Mouse (Mus musculus) heart, embryonic 16.5 days (tissue): ENCODE results near the gene Ntm. TPM values are rescaled to one million over a fixed set of nuclear protein-coding genes. Genes with fewer than 3 reads are reported as not detected.

Experiments used
- ATAC-seq: fragments of 200-750 bp; cut with Nextera tagmentation; replicated peaks from 2 replicates; pipeline ENCODE4 v1.8.0; 2017; ENCODE audit warnings: moderate number of reproducible peaks; ENCODE audit not compliant: insufficient read depth, low FRiP score; ENCODE audit errors: extremely low read depth
- H3K27ac ChIP-seq: fragments of 300-500 bp; sonication (generic); 2 replicates; pipeline ENCODE4 v1.5.1; 2014; ENCODE audit warnings: mild to moderate bottlenecking, low read length, control low read depth, moderate library complexity
- H3K27me3 ChIP-seq: fragments of 300-500 bp; sonication (generic); 2 replicates; pipeline ENCODE4 v1.6.1; 2014; ENCODE audit warnings: low read length, mixed read lengths; ENCODE audit not compliant: control insufficient read depth, insufficient read depth
- H3K36me3 ChIP-seq: fragments of 300-500 bp; sonication (generic); 2 replicates; pipeline ENCODE4 v1.6.1; 2014; ENCODE audit not compliant: control insufficient read depth, insufficient read depth
- H3K4me1 ChIP-seq: fragments of 300-500 bp; sonication (generic); 2 replicates; pipeline ENCODE4 v1.6.1; 2014; ENCODE audit warnings: low read length, mixed read lengths; ENCODE audit not compliant: control insufficient read depth, insufficient read depth
- H3K4me2 ChIP-seq: fragments of 300-500 bp; sonication (generic); 2 replicates; pipeline ENCODE4 v1.6.1; 2014; ENCODE audit warnings: low read depth, mild to moderate bottlenecking, control low read depth, low read length
- H3K4me3 ChIP-seq: fragments of 300-500 bp; sonication (generic); 2 replicates; pipeline ENCODE4 v1.5.1; 2014; ENCODE audit warnings: mild to moderate bottlenecking, control low read depth, low read length
- H3K9ac ChIP-seq: fragments of 300-500 bp; sonication (generic); 2 replicates; pipeline ENCODE4 v1.6.1; 2014; ENCODE audit warnings: low read length, control low read depth
- H3K9me3 ChIP-seq: fragments of 300-500 bp; sonication (generic); replicated peaks from 2 replicates; pipeline ENCODE4 v1.6.1; 2016; ENCODE audit warnings: low read length; ENCODE audit not compliant: control insufficient read depth
- WGBS: fragments of 180-500 bp; shearing (Covaris S2); extraction: QIAGEN DNeasy Blood & Tissue Kit; methylation state at CpG from one replicate; pipeline ENCODE4 v1.1.7; 2014; 5-methylcytosine and 5-hydroxymethylcytosine counted together
- polyA plus RNA-seq: library from polyadenylated mRNA; unstranded; fragments of >200 nt; fragmentation: Nextera tagmentation; extraction: Ambion mirVana; gene quantifications from 2 replicates; pipeline ENCODE4 v1.2.1, GENCODE M21; 2015

Ntm gene
- polyA plus RNA-seq, 1 experiment from 2014 or later, result 23.6 TPM

DNA sequence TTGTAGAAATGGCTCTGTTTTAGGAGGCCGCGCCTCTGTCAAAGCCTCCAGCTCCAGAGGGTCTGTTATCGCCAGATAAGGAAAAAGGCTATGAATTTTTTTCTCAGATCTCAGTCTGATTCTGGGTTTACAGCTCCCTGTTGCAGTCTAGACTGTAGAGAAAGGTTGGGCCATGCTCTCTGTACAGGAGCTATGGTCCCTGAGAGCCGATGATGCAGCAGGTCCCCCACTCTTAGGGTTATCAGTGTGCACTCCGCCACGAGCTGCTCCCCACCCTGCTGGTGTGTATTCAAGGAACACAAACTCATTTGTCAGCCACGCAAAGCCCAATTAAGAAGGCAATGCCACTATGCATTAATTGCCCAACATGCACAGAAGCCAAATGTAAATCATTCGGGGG lies 97.4 kb downstream of the Ntm start:
- Histone ChIP-seq H3K27ac (no peak overlapping the region), H3K36me3 (no peaks in the 10 kb centered on the region), H3K27me3 (no peaks in the 10 kb centered on the region), H3K4me2 (no peak overlapping the region), H3K4me1 (no peaks in the 10 kb centered on the region), H3K9ac (no peak overlapping the region), H3K4me3 (no peak overlapping the region), H3K9me3 (no peaks in the 10 kb centered on the region)
- ATAC-seq, result no peak
- 69% methylated on average over 8 of the region's 8 CpGs for WGBS

DNA sequence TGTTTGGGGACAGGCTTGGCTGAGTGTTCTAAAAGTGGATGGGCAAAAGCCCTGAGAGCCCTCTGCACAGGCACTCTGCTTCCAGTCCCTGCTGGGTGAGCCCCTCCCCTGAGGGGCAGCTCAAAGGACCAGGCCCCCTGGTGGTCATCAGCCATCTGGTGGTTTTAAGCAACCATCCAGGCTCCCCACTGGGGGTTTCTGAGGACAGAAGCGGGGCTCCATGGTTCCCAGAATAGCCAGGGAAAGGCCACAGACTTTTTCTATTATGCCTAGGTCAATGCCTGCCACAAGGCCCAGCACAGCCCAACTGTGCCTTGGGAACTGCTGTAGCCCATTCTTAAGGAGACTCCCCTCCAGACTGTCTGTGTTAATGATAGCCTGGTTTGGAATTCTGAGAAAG lies 98.1 kb downstream of the Ntm start:
- Histone ChIP-seq H3K4me3 (no peak overlapping the region), H3K36me3 (no peaks in the 10 kb centered on the region), H3K27ac (no peak overlapping the region), H3K9me3 (no peaks in the 10 kb centered on the region), H3K4me1 (no peaks in the 10 kb centered on the region), H3K9ac (no peak overlapping the region), H3K27me3 (no peaks in the 10 kb centered on the region), H3K4me2 (no peak overlapping the region)
- no peak for ATAC-seq
- WGBS, result 31% methylated on average over 1 of the region's 1 CpGs

DNA sequence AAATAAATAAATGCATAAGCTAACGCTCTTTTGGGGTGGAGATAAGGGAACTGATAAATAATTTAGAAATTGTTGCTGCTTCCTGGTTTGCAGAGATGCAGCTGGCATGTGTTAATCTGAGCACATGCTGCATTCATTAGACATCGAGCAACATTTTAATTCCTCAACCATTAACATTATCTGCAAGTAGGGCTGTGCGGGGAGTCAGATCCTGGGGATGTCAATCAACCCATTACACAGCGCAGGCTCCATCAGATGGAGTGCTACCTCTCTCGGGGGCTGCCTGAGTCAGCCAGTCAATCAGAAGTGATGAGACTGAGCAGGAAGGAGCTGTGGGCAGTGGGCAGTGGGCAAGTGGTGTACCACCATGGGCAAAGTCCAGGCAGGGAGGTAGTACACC lies 100.5 kb downstream of the Ntm start:
- Histone ChIP-seq H3K27me3 (no peaks in the 10 kb centered on the region), H3K4me3 (no peak overlapping the region), H3K27ac (no peak overlapping the region), H3K4me1 (no peaks in the 10 kb centered on the region), H3K9me3 (no peaks in the 10 kb centered on the region), H3K36me3 (no peaks in the 10 kb centered on the region), H3K4me2 (no peak overlapping the region), H3K9ac (no peak overlapping the region)
- WGBS, result 45% methylated on average over 5 of the region's 5 CpGs
- no peak for ATAC-seq

DNA sequence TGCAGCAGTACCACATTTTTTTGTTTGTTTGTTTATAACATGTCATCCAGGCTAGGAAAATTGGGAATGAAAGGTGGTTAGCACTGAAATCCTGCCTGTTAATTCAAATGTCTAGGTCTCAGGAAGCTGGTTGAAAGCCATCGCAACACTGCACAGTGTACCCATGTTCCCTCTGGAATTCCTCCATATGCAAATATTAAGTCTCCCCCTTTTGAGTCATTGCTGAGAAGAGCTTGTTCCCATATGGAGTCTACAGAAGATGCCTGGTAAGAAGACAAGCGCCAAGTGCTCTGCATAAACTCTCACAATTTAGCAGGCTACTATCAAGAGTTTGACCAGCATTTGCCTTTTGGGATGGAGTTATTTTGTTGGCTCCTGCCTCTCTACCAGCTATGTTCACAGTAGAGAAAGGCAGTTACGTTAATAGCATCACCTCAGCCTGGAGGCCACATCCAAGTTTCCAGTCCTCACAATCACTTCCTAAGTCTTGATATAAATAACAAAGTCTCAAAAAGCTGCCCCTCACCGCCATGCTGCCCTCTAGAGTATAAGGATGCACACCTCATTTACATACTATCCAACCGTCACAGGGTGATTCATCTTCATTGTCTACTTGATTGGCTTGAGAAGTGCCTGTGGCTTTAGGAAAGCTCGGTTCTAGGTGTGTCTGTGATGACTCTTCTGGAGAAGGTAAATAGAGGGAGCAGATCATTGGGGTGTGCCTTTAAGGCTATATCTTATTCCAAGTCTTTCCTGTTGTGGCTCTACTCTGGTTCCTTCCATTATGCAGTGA lies 103.5 kb downstream of the Ntm start:
- H3K27me3 ChIP-seq, result no peaks in the 10 kb centered on the region
- H3K4me2 ChIP-seq, result no peak overlapping the region
- no peak overlapping the region for H3K4me3 ChIP-seq
- no peaks in the 10 kb centered on the region for H3K4me1 ChIP-seq
- no peak overlapping the region for H3K9ac ChIP-seq
- H3K9me3 ChIP-seq, result no peaks in the 10 kb centered on the region
- 81% methylated on average over 6 of the region's 6 CpGs for WGBS
- no peak overlapping the region for H3K27ac ChIP-seq
- H3K36me3 ChIP-seq, result no peaks in the 10 kb centered on the region
- no peak for ATAC-seq

DNA sequence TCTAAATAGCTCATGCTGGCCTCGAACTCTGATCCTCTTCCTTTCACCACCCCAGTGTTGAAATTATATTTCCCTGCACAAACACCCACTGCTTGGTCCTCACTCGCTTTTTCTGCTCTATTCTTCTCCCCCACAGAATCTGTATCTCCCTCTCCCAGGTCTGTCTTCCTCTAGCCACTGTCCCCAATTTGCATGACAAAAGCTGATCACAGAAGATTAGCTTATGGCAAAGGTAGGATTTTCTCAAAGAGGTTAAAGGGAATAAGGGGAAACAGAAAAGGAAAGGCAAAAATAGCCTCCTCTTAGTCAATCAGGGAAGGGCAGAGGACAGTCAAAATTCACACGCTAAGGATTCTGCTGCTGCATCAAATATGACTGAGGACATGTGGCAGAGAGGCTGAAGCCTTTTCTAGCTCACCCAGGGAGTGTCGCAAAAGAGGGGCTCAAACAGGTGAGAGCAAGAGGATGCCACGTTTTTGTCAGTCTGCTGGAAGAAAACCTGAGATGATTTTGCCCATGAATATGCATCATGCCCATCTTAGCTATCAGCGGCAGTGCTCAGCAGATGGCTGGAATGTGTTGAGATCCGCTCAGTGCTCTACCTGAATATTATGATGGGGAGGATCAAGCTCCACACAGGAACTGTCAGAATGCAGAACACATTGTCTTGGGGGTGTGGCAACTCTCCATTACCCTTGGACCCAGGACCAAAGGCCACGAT lies 114.0 kb downstream of the Ntm start:
- no peaks in the 10 kb centered on the region for H3K36me3 ChIP-seq
- no peak overlapping the region for H3K27ac ChIP-seq
- H3K4me3 ChIP-seq, result no peak overlapping the region
- peaks cover 3% of the 10 kb centered on the region; the same call in 1 of the 2 replicates for H3K27me3 ChIP-seq
- H3K4me1 ChIP-seq, result no peaks in the 10 kb centered on the region
- no peaks in the 10 kb centered on the region for H3K9me3 ChIP-seq
- 44% methylated on average over 8 of the region's 8 CpGs for WGBS
- no peak overlapping the region for H3K4me2 ChIP-seq
- no peak for ATAC-seq
- H3K9ac ChIP-seq, result no peak overlapping the region

DNA sequence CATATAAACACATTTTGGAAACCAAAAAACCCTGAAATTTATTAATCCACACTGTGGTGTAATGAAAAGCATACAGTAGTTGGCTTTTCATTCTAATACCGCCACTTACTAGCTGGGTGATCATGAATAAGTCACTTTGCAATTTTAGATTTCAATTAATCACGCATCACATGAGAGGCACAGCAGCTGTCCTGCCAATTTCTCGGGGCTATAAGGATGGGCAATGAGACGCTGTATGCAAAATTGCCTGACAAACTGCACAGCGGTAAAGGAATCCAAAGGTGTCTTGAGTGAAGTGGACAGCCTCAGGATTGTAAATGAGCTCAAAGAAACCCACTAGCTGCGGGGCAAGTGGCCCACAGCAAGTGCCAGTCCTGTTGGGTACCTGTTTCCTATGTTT lies 125.6 kb downstream of the Ntm start:
- H3K4me1 ChIP-seq, result no peaks in the 10 kb centered on the region
- H3K9ac ChIP-seq, result no peak overlapping the region
- no peaks in the 10 kb centered on the region for H3K36me3 ChIP-seq
- no peak for ATAC-seq
- H3K4me2 ChIP-seq, result no peak overlapping the region
- H3K27ac ChIP-seq, result no peak overlapping the region
- whole genome bisulfite sequencing, result 82% methylated on average over 6 of the region's 6 CpGs
- no peaks in the 10 kb centered on the region for H3K27me3 ChIP-seq
- H3K9me3 ChIP-seq, result no peaks in the 10 kb centered on the region
- no peak overlapping the region for H3K4me3 ChIP-seq

DNA sequence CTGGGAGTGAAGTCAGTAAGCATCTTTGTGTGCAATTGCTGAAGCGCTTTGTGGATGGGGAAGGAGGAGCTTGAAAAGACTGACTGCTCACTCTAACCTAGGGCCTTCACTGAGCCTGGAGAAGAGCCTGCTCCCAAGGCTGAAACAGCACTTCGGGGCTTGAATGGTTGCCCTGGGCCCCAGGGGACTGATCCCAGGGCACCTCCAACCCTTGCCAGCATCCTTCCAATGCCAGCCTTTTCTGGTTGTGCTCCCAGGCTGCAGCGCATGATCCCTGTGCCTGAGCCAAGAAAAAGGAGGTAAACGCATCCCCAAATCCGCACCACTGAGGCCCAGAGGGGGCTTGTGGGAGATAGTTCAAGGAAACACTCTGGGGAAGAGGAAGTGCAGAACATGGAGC lies 128.0 kb downstream of the Ntm start:
- Histone ChIP-seq H3K4me2 (no peak overlapping the region), H3K27me3 (no peaks in the 10 kb centered on the region), H3K4me1 (no peaks in the 10 kb centered on the region), H3K9ac (no peak overlapping the region), H3K27ac (no peak overlapping the region), H3K9me3 (no peaks in the 10 kb centered on the region), H3K36me3 (no peaks in the 10 kb centered on the region), H3K4me3 (no peak overlapping the region)
- ATAC-seq, result no peak
- WGBS, result 76% methylated on average over 5 of the region's 5 CpGs

DNA sequence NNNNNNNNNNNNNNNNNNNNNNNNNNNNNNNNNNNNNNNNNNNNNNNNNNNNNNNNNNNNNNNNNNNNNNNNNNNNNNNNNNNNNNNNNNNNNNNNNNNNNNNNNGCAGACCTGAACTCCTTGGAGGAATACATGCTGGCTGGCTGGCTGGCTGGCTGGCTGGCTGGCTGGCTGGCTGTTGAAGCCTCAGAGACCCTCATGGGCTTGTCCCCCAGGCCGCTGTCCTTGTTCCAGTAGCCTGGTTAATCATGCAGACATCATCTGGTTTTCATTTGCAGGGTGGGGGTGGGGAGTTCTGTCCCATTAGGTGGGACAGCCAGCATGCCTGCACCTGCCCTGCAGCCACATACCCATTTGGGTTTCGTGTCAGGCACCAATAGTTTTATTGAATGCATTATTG lies 129.2 kb downstream of the Ntm start:
- Histone ChIP-seq H3K36me3 (no peaks in the 10 kb centered on the region), H3K4me3 (no peak overlapping the region), H3K9me3 (no peaks in the 10 kb centered on the region), H3K27ac (no peak overlapping the region), H3K4me2 (no peak overlapping the region), H3K9ac (no peak overlapping the region), H3K4me1 (no peaks in the 10 kb centered on the region), H3K27me3 (no peaks in the 10 kb centered on the region)
- WGBS, result 41% methylated on average over 2 of the region's 2 CpGs
- ATAC-seq, result no peak

DNA sequence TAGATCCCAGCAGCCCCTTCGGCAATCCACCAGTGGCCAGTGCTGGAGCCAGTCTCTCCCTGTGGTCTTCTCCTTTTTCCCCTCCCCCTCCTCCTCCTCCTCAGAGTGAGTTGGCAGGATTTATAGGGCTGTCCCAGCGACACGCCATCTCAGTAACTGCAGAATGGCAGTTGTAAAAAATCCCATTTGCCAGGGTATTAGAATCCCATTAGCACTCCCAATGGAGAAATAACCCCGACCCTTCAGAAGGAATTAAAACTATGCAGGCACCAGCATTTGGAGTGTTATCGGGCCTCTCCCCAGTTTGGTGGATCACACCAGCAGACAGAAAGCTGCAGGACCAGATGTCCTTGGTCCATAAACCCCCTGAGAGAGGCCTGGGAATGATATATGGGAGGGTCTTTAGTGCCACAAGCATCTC lies 135.7 kb downstream of the Ntm start:
- no peak for ATAC-seq
- Histone ChIP-seq H3K9ac (no peak overlapping the region), H3K27ac (no peak overlapping the region), H3K36me3 (no peaks in the 10 kb centered on the region), H3K27me3 (no peaks in the 10 kb centered on the region), H3K4me3 (no peak overlapping the region), H3K4me2 (no peak overlapping the region), H3K4me1 (no peaks in the 10 kb centered on the region), H3K9me3 (no peaks in the 10 kb centered on the region)
- 33% methylated on average over 5 of the region's 5 CpGs for WGBS
